Mouse (Mus musculus) monocyte, adult 5-6 weeks (primary cell): Measurements from ENCODE around the gene Doc2a. TPM values are rescaled to one million over a fixed set of nuclear protein-coding genes. Genes with fewer than 3 reads are reported as not detected.
"Not testable (repeated sequence)": the region's sequence is repeated elsewhere in the genome, so short reads cannot be mapped to it uniquely, and the experiment has no call there.

ENCODE experiments used
- ATAC-seq: fragments of 153-309, 156-312 bp; replicated peaks from 2 replicates; pipeline ENCODE4 v1.8.0; 2017; ENCODE audit warnings: mild to moderate bottlenecking; ENCODE audit not compliant: low TSS enrichment, insufficient number of reproducible peaks, severe bottlenecking, poor library complexity, low FRiP score
- total RNA-seq: library from RNA; stranded (forward); fragments of 200-1000, 200-491, 200-594 nt; gene quantifications from 3 replicates; pipeline ENCODE4 v1.2.3, GENCODE M21; 2017

Gene Doc2a
- total RNA-seq, 1 experiment from 2014 or later: not detected

DNA sequence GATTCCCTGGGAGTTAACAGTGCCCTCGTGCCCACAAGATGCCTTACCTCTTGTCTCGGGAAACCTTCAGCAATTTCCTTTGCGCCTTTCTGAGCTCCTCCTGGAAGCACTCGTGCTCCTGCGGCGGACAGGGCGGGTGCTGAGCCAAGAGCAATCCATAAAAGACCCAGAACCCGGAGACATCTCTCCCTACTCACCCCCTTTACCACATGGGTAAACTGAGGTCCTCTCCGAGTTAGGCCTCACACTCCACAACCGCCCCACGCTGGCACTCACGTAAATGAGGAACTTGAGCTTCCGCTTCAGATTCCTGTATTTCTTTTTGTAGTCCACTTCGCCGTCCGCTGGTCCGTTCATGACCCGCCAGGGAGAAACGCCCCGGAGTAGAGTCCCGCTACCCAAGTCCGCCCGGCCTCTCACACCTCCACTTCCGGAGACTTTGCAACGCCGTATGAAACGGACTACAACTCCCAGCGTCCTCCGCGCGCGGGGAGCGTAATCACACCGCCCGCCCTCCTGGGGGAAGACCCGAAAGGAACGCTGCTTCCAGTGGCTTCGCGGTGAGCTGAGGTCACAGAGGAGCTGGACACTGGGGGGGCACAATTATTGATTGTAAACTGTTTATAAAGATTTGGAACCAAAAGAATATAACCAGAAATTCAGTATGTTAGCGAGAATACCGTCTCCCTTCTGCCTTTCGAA is 14.4 kb downstream of the Doc2a start, which contains the start of gene Hirip3:
Gene Hirip3 (plus strand): TSS at position 544 of the 702 bp plus-strand sequence.
- peak; percentile 88 for ATAC-seq

DNA sequence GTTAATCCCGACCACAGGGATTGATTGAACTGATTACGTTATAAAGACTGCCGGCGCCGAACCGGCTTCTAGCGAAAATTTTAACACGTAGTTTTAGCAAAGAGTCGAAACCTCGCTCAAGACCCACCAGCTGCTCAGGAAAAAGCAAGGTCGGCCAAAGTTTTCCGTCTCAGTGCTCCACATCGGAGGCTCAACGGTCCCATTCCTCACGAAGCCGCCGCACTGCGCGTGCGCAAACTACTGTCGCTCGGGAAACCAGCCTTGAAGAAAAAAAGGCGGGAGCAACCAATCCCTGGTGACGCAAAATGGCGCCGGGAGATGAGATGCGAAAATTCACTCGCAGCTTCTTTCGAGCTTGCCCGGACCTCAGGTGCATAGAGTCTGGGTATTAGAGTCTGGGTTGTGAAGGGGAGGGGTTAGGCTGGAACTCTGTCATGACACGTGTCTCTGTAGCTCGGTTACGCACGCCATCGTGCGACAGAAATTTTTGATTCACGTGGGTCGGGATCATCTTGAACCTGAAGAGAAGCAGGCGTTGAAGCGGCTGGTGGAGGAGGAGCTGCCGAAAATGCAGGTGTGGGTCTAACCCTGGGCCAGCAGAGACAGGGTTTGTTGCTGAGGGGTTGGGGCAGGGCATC is 15.1 kb downstream of the Doc2a start, which contains the start of gene Ino80e:
Gene Ino80e (minus strand): TSS at position 231 of the 638 bp plus-strand sequence.
- peak; percentile 47 for ATAC-seq

DNA sequence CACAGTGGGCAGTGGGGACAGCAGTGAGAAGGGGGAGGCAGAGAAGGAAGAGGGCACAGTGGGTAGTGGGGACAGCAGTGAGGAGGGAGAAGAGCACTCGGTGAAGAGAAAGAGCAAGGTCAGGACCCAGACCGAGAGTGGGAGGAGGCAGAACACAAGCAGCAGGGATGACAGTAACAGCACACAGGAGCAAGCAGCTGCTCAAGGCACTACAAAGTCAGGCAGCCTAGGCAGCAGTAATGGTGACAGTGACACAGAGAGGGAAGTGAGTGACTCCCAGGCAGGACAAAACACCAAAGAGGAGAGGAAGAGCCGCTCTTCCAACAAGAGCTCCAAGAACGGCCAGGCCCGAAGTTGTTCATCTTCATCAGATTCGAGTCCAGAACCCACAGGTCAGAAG is 16.6 kb downstream of the Doc2a start:
- no peak for ATAC-seq

DNA sequence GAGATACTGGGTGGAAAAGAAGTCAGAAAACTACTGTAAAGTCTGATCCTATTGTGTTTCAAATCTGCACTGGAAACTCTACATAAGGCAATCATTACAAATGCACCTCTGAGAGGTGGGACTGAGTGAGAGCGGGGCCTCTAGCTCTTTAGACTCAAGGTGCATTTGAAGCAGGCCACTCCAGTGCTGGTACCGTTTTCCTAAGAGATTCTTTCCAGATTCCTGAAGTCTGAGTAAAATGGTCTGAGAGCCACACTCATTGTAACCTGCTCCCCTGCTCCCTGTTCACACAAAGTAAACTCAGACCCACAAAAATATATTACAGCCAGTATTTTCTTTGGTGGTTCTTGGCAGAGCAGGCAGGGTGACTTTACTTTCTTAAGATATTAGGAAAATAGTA is 20.3 kb downstream of the Doc2a start:
- no peak for ATAC-seq

DNA sequence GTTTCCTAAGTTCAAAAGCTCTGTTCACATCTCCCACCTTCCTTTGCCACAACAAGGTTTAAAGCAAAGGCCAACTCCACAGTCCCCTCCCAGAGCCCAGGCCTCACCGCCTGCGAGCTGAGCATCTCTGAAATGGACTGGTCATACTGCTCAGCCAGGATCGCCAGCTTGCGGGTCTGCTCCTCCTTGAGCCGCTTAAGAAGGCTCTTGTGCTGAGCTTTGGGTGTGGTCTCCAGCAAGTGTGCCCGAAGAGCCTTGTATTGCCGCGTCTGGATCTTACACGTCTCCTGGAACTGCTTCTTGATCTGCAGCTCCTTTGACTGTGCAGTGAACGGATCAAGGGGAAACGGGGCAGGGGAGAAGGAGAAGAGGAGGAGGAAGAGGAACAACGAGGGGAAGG is 20.8 kb downstream of the Doc2a start:
- ATAC-seq: no peak

DNA sequence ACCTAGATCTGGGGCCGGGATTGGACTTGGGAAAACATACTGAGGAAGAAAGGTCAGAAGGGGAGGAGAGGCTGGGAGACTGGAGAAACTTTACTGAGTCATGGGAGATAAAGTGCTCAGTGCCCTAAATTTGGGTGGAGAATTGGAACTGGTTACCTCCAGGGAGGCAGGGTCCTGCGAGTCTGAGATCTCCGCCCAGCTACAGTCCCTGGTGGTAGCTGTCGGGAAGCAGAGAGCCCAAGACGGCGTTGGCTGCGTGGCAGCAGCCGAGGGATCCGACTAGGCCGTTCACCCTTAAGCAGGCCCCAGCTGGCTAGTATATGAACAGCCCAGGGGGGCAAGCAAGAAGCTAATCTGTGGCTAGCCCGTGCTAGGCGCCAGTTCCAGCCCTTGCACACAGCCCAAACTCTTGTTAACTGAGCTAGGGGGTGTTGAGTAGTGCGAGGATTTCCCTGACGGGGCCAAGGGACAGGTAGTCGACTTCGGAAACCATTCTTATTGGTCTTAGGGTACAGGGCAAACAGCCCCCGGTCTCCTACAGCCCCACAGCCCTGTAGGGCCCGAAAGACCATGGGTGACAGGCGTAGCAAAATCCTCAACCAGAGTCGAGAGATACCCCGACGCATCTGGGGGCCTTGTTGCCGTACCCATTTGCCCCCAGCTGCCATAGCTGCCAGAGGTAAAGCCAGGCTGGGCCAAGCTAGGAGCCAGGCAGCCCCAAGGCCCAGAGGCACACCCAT is 22.7 kb downstream of the Doc2a start:
- no peak for ATAC-seq

DNA sequence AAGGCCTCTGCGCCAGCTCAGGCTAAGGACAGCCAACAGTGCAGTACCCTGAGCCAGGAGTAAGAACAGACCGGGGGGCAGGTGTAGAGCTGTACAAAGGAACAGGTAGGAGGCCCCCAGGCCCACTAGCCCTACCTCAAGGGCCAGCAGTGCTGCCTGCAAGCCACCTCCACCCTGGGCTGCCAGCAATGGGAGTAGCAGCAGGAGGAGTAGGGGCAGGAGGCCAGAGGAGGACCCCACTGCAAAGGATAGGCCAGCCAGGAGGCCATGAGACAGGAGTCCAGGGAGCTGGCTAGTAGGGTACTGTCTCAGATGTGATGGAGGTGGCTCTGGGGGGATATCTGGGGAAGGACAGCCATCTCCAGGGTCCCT is 23.3 kb downstream of the Doc2a start:
- ATAC-seq: no peak

DNA sequence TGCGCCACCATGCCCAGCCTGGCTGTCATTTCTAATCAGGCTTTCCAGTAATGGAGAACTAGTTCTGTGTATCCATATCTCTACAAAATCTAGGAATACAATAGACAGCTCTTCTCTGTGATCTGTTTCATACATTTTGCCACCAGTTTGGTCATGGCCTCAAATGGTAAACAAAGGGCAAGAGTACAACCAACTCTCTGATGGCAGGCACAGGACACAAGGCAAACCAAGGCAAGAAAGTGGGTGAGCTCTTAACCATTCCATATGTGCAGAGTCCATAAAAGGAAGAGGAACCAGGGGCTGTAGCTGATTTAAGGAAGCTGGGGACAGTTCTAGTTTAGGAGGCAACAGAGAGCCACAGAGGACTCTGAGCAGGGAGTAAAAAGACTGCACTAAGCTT is 30.0 kb downstream of the Doc2a start:
- ATAC-seq: no peak

DNA sequence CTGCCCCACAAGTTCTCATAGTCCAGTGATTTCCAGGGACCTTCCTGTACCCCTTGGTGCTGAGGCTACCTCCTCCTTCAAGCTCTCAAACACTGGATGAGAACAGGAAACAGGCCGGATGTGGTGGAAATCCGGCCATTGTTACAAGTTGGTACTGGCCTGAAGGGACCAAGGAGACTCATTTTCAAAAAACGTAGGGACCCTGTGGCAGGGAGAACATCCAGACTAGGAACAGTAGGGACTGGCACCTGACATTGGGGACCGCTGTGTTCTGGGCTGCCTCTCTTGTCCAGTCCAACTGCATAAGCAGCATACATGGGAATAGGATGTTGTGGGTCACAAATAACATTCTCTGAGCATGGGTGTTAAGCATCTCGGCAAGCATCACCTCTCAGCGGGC is 33.8 kb downstream of the Doc2a start:
- ATAC-seq: no peak

DNA sequence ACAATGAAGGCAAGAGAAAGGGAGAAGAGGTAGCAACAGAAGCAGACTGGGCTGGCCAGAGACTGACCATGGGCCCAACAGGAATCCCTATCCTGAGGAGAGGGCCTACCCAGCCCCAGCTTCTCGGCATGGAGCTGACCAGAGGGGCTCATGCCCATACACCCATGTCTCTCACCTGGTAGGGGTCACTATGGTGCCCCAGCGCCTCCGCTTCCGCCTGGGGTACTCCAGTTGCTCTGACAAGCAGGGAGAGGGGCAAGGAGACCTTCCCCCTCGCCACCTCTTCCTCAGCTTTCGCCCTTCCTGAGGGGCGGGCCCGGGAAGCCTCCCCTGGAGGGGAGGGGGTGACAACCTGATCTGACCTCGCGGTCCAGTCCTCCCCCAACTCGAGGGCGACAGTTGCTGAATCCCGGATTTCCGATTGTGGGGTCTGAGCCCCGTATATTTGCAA is 36.5 kb downstream of the Doc2a start:
- 0 out of 2 replicates have a peak, but pooled peaks have one; percentile 4 for ATAC-seq

DNA sequence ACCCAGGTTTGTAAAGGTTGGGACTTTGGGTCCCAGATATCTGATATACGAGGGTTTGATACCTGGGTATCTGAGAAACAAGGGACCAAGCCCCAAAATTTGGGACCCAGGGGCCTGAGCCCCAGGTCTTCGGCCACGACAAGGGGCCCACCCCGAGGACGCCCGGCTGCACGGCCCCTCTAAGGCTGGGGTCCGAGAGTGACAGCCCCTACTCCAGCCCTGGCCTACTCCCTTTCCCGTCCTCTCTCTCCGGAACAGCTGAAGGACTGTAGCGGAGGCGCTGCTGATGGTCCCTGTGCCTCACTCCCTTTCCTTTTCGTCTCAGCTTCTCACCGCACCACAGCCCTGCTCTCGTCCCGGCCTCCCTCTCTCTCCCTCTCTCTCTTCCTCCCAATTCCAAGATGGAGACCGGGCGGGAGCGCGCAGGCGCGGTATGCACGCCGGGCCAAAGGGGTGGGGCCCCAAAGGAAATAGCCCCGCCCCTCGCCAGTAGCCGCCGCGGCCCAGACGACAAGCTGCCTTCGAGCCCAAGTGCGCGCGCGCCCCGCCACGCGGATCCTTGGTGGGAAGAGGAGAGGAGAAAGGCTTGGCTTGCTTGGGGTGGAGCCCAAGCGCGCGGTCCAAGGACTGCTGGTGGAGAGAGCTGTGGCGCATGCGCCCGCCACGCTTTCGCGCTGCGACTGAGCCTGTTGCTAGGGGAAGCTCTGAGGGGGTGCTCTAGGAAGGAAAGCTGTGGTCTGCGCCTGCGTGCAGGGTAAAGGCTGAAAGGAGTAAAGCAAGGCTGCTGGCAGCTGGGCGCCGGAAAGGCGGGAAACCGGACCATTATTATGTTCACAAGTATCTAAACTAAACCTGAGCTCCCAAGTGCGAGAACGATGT is 37.3 kb downstream of the Doc2a start, which contains the start of gene Taok2:
Gene Taok2 (minus strand): TSS at position 418 of the 879 bp plus-strand sequence.
- ATAC-seq: peak; percentile 94

DNA sequence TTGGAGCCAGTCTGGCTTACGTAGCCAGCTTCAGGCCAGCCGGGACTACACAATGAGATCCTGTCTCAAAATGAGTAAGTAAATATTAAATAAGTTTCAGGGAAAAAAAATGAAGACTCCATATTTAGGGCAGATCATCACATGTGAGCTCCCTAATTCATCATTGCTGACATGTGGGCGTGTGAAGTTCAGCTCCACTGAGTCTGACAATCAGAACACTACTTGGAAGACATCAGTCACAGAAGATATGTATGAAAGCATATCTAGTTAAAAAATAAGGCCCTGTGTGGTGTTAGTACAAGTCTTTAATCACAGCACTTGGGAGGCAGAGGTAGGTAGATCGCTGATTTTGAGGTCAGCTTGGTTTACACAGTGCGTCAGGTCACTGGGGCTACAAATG is 40.1 kb downstream of the Doc2a start:
- ATAC-seq: no peak

DNA sequence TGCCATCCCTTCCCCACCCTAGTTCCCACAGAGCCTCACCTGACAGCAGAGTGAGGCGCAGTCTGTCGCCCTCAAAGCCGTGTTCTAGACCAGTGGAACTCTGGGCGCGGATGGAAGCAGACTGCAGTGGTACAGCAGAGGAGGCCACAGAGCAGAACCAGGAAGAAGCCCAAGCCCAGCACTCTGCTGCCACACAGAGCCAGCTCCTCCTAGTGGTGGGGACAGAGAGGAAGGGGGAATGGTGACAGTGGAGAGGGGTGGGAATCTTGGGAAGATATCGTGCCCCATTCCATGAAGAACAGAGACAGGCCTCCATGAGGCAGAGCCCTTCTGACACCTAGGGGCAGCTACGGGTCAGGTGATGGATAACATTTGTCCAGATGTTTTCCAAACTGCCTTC is 41.6 kb downstream of the Doc2a start:
- no peak for ATAC-seq

DNA sequence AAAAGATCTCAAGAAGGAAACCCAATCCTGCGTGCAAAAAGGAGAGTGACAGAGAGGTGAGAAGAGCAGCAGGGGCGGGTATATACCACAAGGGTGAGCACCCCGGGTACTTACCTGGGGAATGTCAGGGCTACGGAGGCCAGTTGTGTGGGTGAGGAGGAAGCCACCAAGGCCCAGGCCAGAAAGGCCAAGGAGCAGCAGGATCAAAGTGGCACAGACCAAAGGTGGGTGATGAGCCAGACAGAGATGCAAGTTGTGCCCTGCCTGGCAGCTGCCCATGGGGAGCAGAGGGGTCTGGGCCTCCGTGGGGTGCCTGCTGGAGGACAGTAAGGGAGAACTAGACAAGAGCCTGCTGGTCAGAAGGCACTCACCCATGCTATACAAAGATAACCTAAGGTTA is 49.7 kb downstream of the Doc2a start:
- no peak for ATAC-seq

DNA sequence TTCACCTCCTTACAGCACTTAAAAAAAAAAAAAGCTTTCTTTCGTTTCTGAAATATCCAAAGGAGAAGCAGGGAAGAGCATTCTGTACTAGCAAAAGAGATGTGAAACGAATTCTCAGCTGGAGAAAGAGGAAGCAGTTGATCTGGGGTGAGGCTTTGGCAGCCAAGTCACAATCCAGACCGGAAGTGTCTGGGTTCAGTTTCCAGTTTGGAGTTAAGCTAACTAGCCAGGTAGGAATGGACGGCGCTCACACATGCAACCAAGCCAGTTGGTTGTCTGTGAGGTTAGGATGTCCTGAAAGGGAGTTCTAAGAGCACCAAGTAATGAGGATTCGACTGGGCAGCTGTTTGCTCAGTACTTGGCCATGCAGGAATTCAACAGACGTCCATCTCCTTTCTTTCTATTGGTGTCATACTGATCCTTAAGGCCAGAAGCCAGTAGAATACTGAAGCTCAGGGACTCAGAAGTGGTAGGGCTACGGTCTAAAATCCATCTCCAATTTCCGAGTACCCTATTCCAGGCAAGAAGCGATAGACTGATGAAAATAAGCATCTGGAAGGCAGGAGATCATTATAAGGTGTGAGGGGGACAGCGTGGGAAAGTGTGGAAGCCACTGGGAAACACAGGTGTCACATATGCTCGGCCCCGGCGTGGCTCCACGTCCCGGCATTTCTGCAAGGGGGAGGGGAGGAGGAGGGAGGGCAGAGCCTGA is 50.3 kb downstream of the Doc2a start:
- peak; percentile 83 for ATAC-seq

DNA sequence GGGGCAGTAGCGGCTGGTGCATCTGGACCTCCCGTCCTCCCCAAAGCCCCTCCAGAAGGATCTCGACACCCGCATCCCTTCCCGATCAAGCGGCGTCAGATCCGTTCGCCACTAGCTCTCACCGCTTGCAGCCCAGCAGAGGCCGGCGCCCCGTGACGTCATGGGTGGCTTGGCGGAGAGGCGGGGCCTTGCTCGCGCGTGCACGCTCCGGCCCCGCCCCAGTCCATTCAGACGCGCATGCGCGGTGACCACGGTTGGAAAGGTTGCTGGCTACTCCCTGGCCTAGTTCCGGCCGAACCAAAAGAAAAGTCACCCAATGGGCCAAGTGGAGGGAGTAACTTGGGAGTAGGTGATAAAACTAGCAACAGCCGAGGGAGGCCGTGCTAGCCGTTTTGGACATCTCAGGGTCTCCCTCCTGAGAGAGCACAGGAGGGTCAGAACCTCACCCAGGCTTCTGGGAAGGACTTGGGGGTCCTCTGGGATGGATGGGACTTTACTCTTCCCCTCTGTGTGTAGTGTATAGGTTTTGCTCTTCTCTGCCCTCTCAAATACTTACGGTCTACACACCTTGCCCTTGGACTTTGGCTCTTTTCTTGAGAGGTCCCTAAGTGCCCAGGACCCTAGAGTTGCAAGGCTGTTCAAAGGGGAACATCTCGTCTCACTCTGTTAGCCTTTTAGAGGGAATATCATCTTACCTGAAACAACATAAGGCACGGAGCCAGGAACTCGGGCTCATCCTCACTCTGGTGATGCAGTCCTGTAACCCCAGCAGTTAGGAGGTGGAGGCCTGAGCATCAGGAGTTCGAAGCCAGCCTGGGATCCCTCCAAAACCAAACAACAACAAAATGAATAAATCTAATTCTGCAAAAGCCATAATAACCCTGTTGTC is 51.1 kb downstream of the Doc2a start:
- peak; percentile 91 for ATAC-seq

DNA sequence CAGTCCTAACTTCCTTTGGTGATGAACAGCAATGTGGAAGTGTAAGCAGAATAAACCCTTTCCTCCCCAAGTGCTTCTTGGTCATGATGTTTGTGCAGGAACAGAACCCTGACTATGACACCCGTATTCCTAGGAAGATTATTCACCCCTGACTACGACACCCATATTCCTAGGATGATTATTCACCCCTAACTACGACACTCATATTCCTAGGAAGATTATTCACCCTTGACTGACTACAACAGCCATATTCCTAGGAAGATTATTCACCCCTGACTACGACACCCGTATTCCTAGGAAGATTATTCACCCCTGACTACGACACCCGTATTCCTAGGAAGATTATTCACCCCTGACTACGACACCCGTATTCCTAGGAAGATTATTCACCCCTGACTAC is 52.6 kb downstream of the Doc2a start:
- ATAC-seq: not testable (repeated sequence)
